Comparison of ENCODE assay signal across 7 mouse cellular contexts in genomic region chr5:117115193-117115767, GRCm38 (mm10). TPM values are rescaled to one million over a fixed set of nuclear protein-coding genes. Genes with fewer than 3 reads are reported as not detected.
DNase-seq lines count a peak whose midpoint lies in the region; ATAC-seq and TF ChIP-seq lines count a peak whose summit lies in the region.

No protein-coding gene starts in this region.

- H3K36me3 ChIP-seq in ES-Bruce4 (ENCODE audit: control insufficient read depth, insufficient read depth, low read length, poor library complexity, severe bottlenecking) = peaks cover 6% of the 10 kb centered on the region
- H3K36me3 ChIP-seq in intestine, embryonic 16.5 days (ENCODE audit: control insufficient read depth, insufficient read depth, low read length) = peaks cover 9% of the 10 kb centered on the region; the same call in 1 of the 2 replicates
- peaks cover 30% of the 10 kb centered on the region for H3K36me3 ChIP-seq in lung, embryonic 14.5 days (ENCODE audit: insufficient read depth)
- peaks cover 4% of the 10 kb centered on the region for H3K36me3 ChIP-seq in spleen, adult 2 months (ENCODE audit: control insufficient read depth, insufficient read depth, low read length)

- H3K4me1 ChIP-seq in ES-Bruce4 (ENCODE audit: control insufficient read depth, insufficient read depth, low read length) = no peaks in the 10 kb centered on the region
- no peaks in the 10 kb centered on the region for H3K4me1 ChIP-seq in intestine, embryonic 16.5 days (ENCODE audit: control insufficient read depth, insufficient read depth, low read length)
- no peaks in the 10 kb centered on the region for H3K4me1 ChIP-seq in lung, embryonic 14.5 days (ENCODE audit: insufficient read depth)
- H3K4me1 ChIP-seq in spleen, adult 2 months (ENCODE audit: control insufficient read depth, insufficient read depth, insufficient read length) = no peaks in the 10 kb centered on the region; the same call in 1 of the 2 replicates

- no peak for TF ChIP-seq CTCF in ES-Bruce4 (IDR thresholded peaks at IDR 0.05; ENCODE audit: low read depth, low read length)
- TF ChIP-seq CTCF in lung, embryonic 14.5 days (IDR thresholded peaks at IDR 0.05; ENCODE audit: low read depth) = no peak
- no peak for TF ChIP-seq CTCF in spleen, adult 2 months (IDR thresholded peaks at IDR 0.05; ENCODE audit: extremely low read depth, insufficient read depth, insufficient read length, insufficient replicate concordance)

- ATAC-seq in intestine, embryonic 16.5 days = peak; percentile 19
- ATAC-seq in lung, embryonic 14.5 days (ENCODE audit: insufficient read depth) = peak; percentile 9; the same call in 1 of the 2 replicates

- peak overlapping the region; percentile 95 for H3K4me3 ChIP-seq in ES-Bruce4 (ENCODE audit: low read depth, low read length)
- peak overlapping the region; percentile 94 for H3K4me3 ChIP-seq in intestine, embryonic 16.5 days (ENCODE audit: low read length)
- H3K4me3 ChIP-seq in lung, embryonic 14.5 days (ENCODE audit: low read depth, low read length) = peak overlapping the region; percentile 97
- H3K4me3 ChIP-seq in spleen, adult 2 months (ENCODE audit: extremely low read depth, insufficient read depth, insufficient read length) = peak overlapping the region; percentile 81

- peak overlapping the region; percentile 92 for H3K9ac ChIP-seq in ES-Bruce4 (ENCODE audit: low read depth, poor library complexity, severe bottlenecking)
- peak overlapping the region; percentile 85 for H3K9ac ChIP-seq in intestine, embryonic 16.5 days (ENCODE audit: low read depth, low read length)
- H3K9ac ChIP-seq in lung, embryonic 14.5 days = peak overlapping the region; percentile 85

- WGBS in intestine, embryonic 16.5 days = under 1% methylated on average over 43 of the region's 43 CpGs
- under 1% methylated on average over 43 of the region's 43 CpGs for WGBS in lung, embryonic 14.5 days
- 1% methylated on average over 41 of the region's 43 CpGs for WGBS in spleen, adult 2 months

- TF ChIP-seq EP300 in ES-Bruce4 (IDR thresholded peaks at IDR 0.05; ENCODE audit: insufficient read depth, low read depth, low read length) = no peak

- H3K27ac ChIP-seq in ES-Bruce4 (ENCODE audit: insufficient read depth, low read length) = peak overlapping the region; percentile 23
- peak overlapping the region; percentile 78 for H3K27ac ChIP-seq in intestine, embryonic 16.5 days (ENCODE audit: low read length)
- H3K27ac ChIP-seq in lung, embryonic 14.5 days (ENCODE audit: low read depth) = peak overlapping the region; percentile 82; the same call in 1 of the 2 replicates
- H3K27ac ChIP-seq in spleen, adult 2 months (ENCODE audit: insufficient read depth, low read length) = peak overlapping the region; percentile 68

- peak; percentile 37 for DNase-seq in 416B (ENCODE audit: low read depth)
- peak; percentile 53 for DNase-seq in cerebellum, adult 8-10 months
- peak; percentile 13 to 21 for DNase-seq in frontal cortex, postnatal 36 days (ENCODE audit: low spot score in 2 of 2)
- DNase-seq in lung, embryonic 14.5 days = peak; percentile 46
- DNase-seq in spleen, adult 2 months (ENCODE audit: low read depth in 1 of 2, low spot score in 2 of 2) = peak in 1 of 2 experiments; percentile 33

- no peak for TF ChIP-seq POLR2A in ES-Bruce4 (IDR thresholded peaks at IDR 0.05; ENCODE audit: insufficient read depth, low read length)
- TF ChIP-seq POLR2A in spleen, adult 2 months (IDR thresholded peaks at IDR 0.05; ENCODE audit: low read depth, low read length) = no peak

- H3K27me3 ChIP-seq in ES-Bruce4 (ENCODE audit: control insufficient read depth, insufficient read depth, low read length, poor library complexity, severe bottlenecking) = no peaks in the 10 kb centered on the region
- H3K27me3 ChIP-seq in intestine, embryonic 16.5 days (replicated peaks; ENCODE audit: control insufficient read depth, insufficient read depth, low read length) = no peaks in the 10 kb centered on the region
- no peaks in the 10 kb centered on the region for H3K27me3 ChIP-seq in lung, embryonic 14.5 days (ENCODE audit: insufficient read depth, low read length)
- H3K27me3 ChIP-seq in spleen, adult 2 months (ENCODE audit: control insufficient read depth, insufficient read depth, low read length) = no peaks in the 10 kb centered on the region

- no peaks in the 10 kb centered on the region for H3K9me3 ChIP-seq in ES-Bruce4 (replicated peaks; ENCODE audit: control insufficient read depth, insufficient read depth, low read length, poor library complexity, severe bottlenecking)
- peaks cover 4% of the 10 kb centered on the region for H3K9me3 ChIP-seq in intestine, embryonic 16.5 days (ENCODE audit: control insufficient read depth, low read length)
- no peaks in the 10 kb centered on the region for H3K9me3 ChIP-seq in lung, embryonic 14.5 days (ENCODE audit: low read depth, low read length)

- peak overlapping the region; percentile 54 for H3K4me2 ChIP-seq in intestine, embryonic 16.5 days (ENCODE audit: low read depth, low read length)
- H3K4me2 ChIP-seq in lung, embryonic 14.5 days = peak overlapping the region; percentile 92

RNA-seq across cellular contexts. Expression of gene Suds3, which starts 0.6 kb away (rescaled TPM):
- 63.3 and 76.5 TPM in 2 replicates for polyA plus RNA-seq in ES-Bruce4 (2011; ENCODE audit: insufficient read depth, insufficient read length, low read depth, missing spikeins)
- 20.9 and 53.6 TPM in 2 replicates for polyA plus RNA-seq in intestine, embryonic 16.5 days (2015; fragmentation: Nextera tagmentation; extraction: Ambion mirVana)
- 45.6 and 49.6 TPM in 2 replicates for polyA plus RNA-seq in lung, embryonic 14.5 days (2014; fragmentation: Nextera tagmentation; extraction: Ambion mirVana)
- polyA plus RNA-seq in spleen, adult 2 months (2012; rRNA removed) = 45.1 and 60.7 TPM in 2 replicates

RNA-seq across cellular contexts. Expression of gene Taok3, which starts 4.6 kb away (rescaled TPM):
- 23.1 and 27.3 TPM in 2 replicates for polyA plus RNA-seq in ES-Bruce4 (2011; ENCODE audit: insufficient read depth, insufficient read length, low read depth, missing spikeins)
- polyA plus RNA-seq in intestine, embryonic 16.5 days (2015; fragmentation: Nextera tagmentation; extraction: Ambion mirVana) = 51.5 and 53.7 TPM in 2 replicates
- 18.8 and 19.0 TPM in 2 replicates for polyA plus RNA-seq in lung, embryonic 14.5 days (2014; fragmentation: Nextera tagmentation; extraction: Ambion mirVana)
- polyA plus RNA-seq in spleen, adult 2 months (2012; rRNA removed) = 18.4 and 26.6 TPM in 2 replicates

Comparison
In these comparisons a context has a peak if more than half of its experiments do, and no peak if none do; other contexts are left out.
1. H3K27ac ChIP-seq: peak in every context shown above with its lines; median percentile 82 in lung, embryonic 14.5 days; 78 in intestine, embryonic 16.5 days; 68 in spleen, adult 2 months; 23 in ES-Bruce4.